Mouse (Mus musculus) testis, adult 10 weeks (tissue): Measurements from ENCODE around the gene Prss2. TPM values are rescaled to one million over a fixed set of nuclear protein-coding genes. Genes with fewer than 3 reads are reported as not detected.

Experiments
- polyA plus RNA-seq: library from polyadenylated mRNA; stranded (reverse); fragments of 350-450 nt; fragmentation: Illumina TruSeq; extraction: RNeasy Lipid Tissue Mini Kit (QIAGEN cat#74804); gene quantifications from one replicate; pipeline ENCODE4 v1.2.3, GENCODE M21; 2014; ENCODE audit warnings: low read depth, low replicate concordance

Prss2 gene
- not detected for polyA plus RNA-seq

DNA sequence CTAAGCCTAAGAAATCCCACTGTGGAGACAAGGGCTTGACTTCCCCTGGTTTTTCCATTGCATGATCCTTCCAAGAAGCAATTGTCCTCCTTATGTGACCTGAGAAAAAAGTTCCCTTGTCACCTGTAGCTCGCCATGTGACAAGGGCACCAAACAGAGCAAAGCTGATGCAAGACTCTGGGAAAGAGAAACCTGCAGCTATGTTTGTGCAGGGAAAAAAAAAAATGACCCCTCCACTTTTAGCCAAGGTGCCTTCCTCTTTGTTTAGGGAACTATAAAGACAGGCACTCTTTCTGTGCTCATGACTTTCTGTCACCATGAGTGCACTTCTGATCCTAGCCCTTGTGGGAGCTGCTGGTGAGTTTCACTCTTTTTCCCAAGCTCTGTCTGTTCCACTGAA, at the start of gene Prss2:
Prss2 (plus strand) TSS at position 301 of the 400 bp plus-strand sequence.

Other genes starting within 250 kb of the Prss2 start
- not detected for gene Try4, start 219.5 kb upstream of the Prss2 start, polyA plus RNA-seq
- gene Try5, start 204.9 kb upstream of the Prss2 start, polyA plus RNA-seq = 2.9 TPM
- gene Try10, start 167.7 kb upstream of the Prss2 start, polyA plus RNA-seq = not detected
- not detected for gene Prss3, start 144.1 kb upstream of the Prss2 start, polyA plus RNA-seq
- not detected for gene Gm5771, start 129.4 kb upstream of the Prss2 start, polyA plus RNA-seq
- gene Gm10334, start 75.6 kb upstream of the Prss2 start, polyA plus RNA-seq = not detected
- gene Prss1, start 62.9 kb upstream of the Prss2 start, polyA plus RNA-seq = not detected
- 0.06 TPM for gene Ephb6, start 83.7 kb downstream of the Prss2 start, polyA plus RNA-seq
- gene Trpv6, start 114.6 kb downstream of the Prss2 start, polyA plus RNA-seq = 0.11 TPM
- gene Trpv5, start 159.0 kb downstream of the Prss2 start, polyA plus RNA-seq = not detected
- gene Llcfc1, start 162.6 kb downstream of the Prss2 start, polyA plus RNA-seq = 681 TPM
- gene Kel, start 182.6 kb downstream of the Prss2 start, polyA plus RNA-seq = 0.94 TPM